Mouse (Mus musculus): Measurements from ENCODE around the gene D230025D16Rik. TPM values are rescaled to one million over a fixed set of nuclear protein-coding genes. Genes with fewer than 3 reads are reported as not detected.

The D230025D16Rik gene
- total and polyA plus RNA-seq, 2 experiments = 54.9 to 67.3 TPM

GRCm38 (mm10) chr8:105261326-105261980 lies 36.5 kb downstream of the D230025D16Rik start:
- H3K4me1 ChIP-seq (ENCODE audit: control insufficient read depth, insufficient read depth, low read length) = peaks cover 9% of the 10 kb centered on the region; the same call in 1 of the 2 replicates
- DNase-seq (ENCODE audit: extremely low read depth, low read depth, low spot score) = no peak
- no peak for TF ChIP-seq POLR2A (IDR thresholded peaks at IDR 0.05; ENCODE audit: extremely low read depth, insufficient read depth, low read length)
- H3K4me3 ChIP-seq (ENCODE audit: insufficient read depth, low read depth, low read length) = no peak overlapping the region
- no peak overlapping the region for H3K9ac ChIP-seq (ENCODE audit: low read depth, low read length)
- peaks cover 7% of the 10 kb centered on the region; the same call in 1 of the 2 replicates for H3K79me2 ChIP-seq (ENCODE audit: control insufficient read depth, insufficient read depth, low read length)
- H3K27ac ChIP-seq (replicated peaks; ENCODE audit: insufficient read depth, low read depth, low read length) = no peak overlapping the region
- H3K27me3 ChIP-seq (ENCODE audit: control insufficient read depth, insufficient read depth, low read length) = no peaks in the 10 kb centered on the region
- WGBS = 85% methylated on average over 12 of the region's 12 CpGs
- no peaks in the 10 kb centered on the region for H3K36me3 ChIP-seq (ENCODE audit: control insufficient read depth, insufficient read depth, low read length)

GRCm38 (mm10) chr8:105263244-105263912 lies 38.4 kb downstream of the D230025D16Rik start:
- WGBS = 45% methylated on average over 16 of the region's 16 CpGs
- H3K4me3 ChIP-seq (ENCODE audit: insufficient read depth, low read depth, low read length) = no peak overlapping the region
- TF ChIP-seq POLR2A (IDR thresholded peaks at IDR 0.05; ENCODE audit: extremely low read depth, insufficient read depth, low read length) (no peak), CTCF (IDR thresholded peaks at IDR 0.05; ENCODE audit: low read depth, low read length) (no peak)
- H3K9ac ChIP-seq (ENCODE audit: low read depth, low read length) = no peak overlapping the region
- no peaks in the 10 kb centered on the region for H3K36me3 ChIP-seq (ENCODE audit: control insufficient read depth, insufficient read depth, low read length)
- DNase-seq (ENCODE audit: extremely low read depth, low read depth, low spot score) = no peak
- no peak overlapping the region for H3K27ac ChIP-seq (replicated peaks; ENCODE audit: insufficient read depth, low read depth, low read length)
- H3K4me1 ChIP-seq (ENCODE audit: control insufficient read depth, insufficient read depth, low read length) = peaks cover 15% of the 10 kb centered on the region; the same call in 1 of the 2 replicates
- H3K27me3 ChIP-seq (ENCODE audit: control insufficient read depth, insufficient read depth, low read length) = no peaks in the 10 kb centered on the region
- peaks cover 13% of the 10 kb centered on the region for H3K79me2 ChIP-seq (ENCODE audit: control insufficient read depth, insufficient read depth, low read length)

GRCm38 (mm10) chr8:105264024-105264982 lies 39.4 kb downstream of the D230025D16Rik start, which contains the start of the genes Tradd and Fbxl8:
Gene Tradd (minus strand): TSS chr8:105264609.
Gene Fbxl8 (plus strand): TSS chr8:105264648.
- peak within 1 kb of the TSS; percentile 92 for H3K9ac ChIP-seq (ENCODE audit: low read depth, low read length)
- no peaks in the 10 kb centered on the region for H3K36me3 ChIP-seq (ENCODE audit: control insufficient read depth, insufficient read depth, low read length)
- H3K4me1 ChIP-seq (ENCODE audit: control insufficient read depth, insufficient read depth, low read length) = peaks cover 16% of the 10 kb centered on the region; the same call in 1 of the 2 replicates
- 1% methylated on average over 54 of the region's 54 CpGs for WGBS
- peaks cover 14% of the 10 kb centered on the region for H3K79me2 ChIP-seq (ENCODE audit: control insufficient read depth, insufficient read depth, low read length)
- H3K27ac ChIP-seq (replicated peaks; ENCODE audit: insufficient read depth, low read depth, low read length) = peak within 1 kb of the TSS; percentile 73
- peak; percentile 58; the same call in 1 of the 2 replicates for TF ChIP-seq POLR2A (IDR thresholded peaks at IDR 0.05; ENCODE audit: extremely low read depth, insufficient read depth, low read length)
- TF ChIP-seq CTCF (IDR thresholded peaks at IDR 0.05; ENCODE audit: low read depth, low read length) = no peak
- peak; percentile 65 for DNase-seq (ENCODE audit: extremely low read depth, low read depth, low spot score)
- H3K27me3 ChIP-seq (ENCODE audit: control insufficient read depth, insufficient read depth, low read length) = no peaks in the 10 kb centered on the region
- peak within 1 kb of the TSS; percentile 92 for H3K4me3 ChIP-seq (ENCODE audit: insufficient read depth, low read depth, low read length)

- DNase-seq (ENCODE audit: extremely low read depth, low read depth, low spot score) = peak; percentile 78
Observed at GRCm38 (mm10) chr8:105265128-105265527, 40.2 kb downstream of the D230025D16Rik start.

GRCm38 (mm10) chr8:105266775-105267174 lies 41.8 kb downstream of the D230025D16Rik start:
- H3K79me2 ChIP-seq (ENCODE audit: control insufficient read depth, insufficient read depth, low read length) = peaks cover 14% of the 10 kb centered on the region
- peaks cover 20% of the 10 kb centered on the region for H3K4me1 ChIP-seq (ENCODE audit: control insufficient read depth, insufficient read depth, low read length)
- DNase-seq (ENCODE audit: extremely low read depth, low read depth, low spot score) = no peak
- TF ChIP-seq CTCF (IDR thresholded peaks at IDR 0.05; ENCODE audit: low read depth, low read length) = no peak
- no peak for TF ChIP-seq POLR2A (IDR thresholded peaks at IDR 0.05; ENCODE audit: extremely low read depth, insufficient read depth, low read length)
- no peaks in the 10 kb centered on the region for H3K27me3 ChIP-seq (ENCODE audit: control insufficient read depth, insufficient read depth, low read length)
- no peak overlapping the region for H3K9ac ChIP-seq (ENCODE audit: low read depth, low read length)
- H3K4me3 ChIP-seq (ENCODE audit: insufficient read depth, low read depth, low read length) = no peak overlapping the region
- WGBS = 88% methylated on average over 13 of the region's 13 CpGs
- no peak overlapping the region for H3K27ac ChIP-seq (replicated peaks; ENCODE audit: insufficient read depth, low read depth, low read length)
- H3K36me3 ChIP-seq (ENCODE audit: control insufficient read depth, insufficient read depth, low read length) = no peaks in the 10 kb centered on the region

More at GRCm38 (mm10) chr8:105265128-105265527, 40.2 kb downstream of the D230025D16Rik start:
- TF ChIP-seq CTCF (IDR thresholded peaks at IDR 0.05; ENCODE audit: low read depth, low read length) = no peak
- no peak for TF ChIP-seq POLR2A (IDR thresholded peaks at IDR 0.05; ENCODE audit: extremely low read depth, insufficient read depth, low read length)
- WGBS = 12% methylated on average over 10 of the region's 10 CpGs
- Histone ChIP-seq H3K4me3 (ENCODE audit: insufficient read depth, low read depth, low read length) (peak overlapping the region; percentile 92), H3K9ac (ENCODE audit: low read depth, low read length) (peak overlapping the region; percentile 30), H3K36me3 (ENCODE audit: control insufficient read depth, insufficient read depth, low read length) (no peaks in the 10 kb centered on the region), H3K4me1 (ENCODE audit: control insufficient read depth, insufficient read depth, low read length) (peaks cover 16% of the 10 kb centered on the region), H3K27ac (replicated peaks; ENCODE audit: insufficient read depth, low read depth, low read length) (peak overlapping the region; percentile 73), H3K79me2 (ENCODE audit: control insufficient read depth, insufficient read depth, low read length) (peaks cover 14% of the 10 kb centered on the region), H3K27me3 (ENCODE audit: control insufficient read depth, insufficient read depth, low read length) (no peaks in the 10 kb centered on the region)
